Mouse (Mus musculus): ENCODE data around the gene Cntnap1.

- TF ChIP-seq POLR2A (IDR thresholded peaks at IDR 0.05; ENCODE audit: borderline replicate concordance, control insufficient read depth, low read depth, low read length) (no peak), CTCF (IDR thresholded peaks at IDR 0.05; ENCODE audit: control insufficient read depth, insufficient read depth, low read length) (no peak)
Measured at GRCm38 (mm10) chr11:101170354-101170810, at the start of gene Cntnap1.
